Mouse (Mus musculus): ENCODE measurements around the gene Prss56.

Prss56 gene

DNA sequence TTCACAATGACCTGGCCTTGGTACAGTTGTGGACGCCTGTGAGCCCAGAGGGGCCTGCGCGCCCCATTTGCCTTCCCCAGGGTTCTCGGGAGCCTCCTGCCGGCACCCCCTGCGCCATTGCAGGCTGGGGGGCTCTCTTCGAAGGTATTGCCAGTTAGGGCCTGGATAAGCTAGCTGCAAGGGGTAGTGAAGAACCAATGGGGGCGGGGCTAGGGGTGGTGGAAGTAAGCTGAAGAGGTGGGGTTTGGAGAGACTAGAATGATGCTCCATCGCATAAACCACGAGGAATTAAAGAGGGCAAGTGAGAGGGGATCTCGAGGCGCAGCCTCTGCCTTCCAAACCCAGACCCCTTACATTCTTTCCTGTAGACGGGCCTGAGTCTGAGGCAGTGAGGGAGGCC, 2.4 kb downstream of the Prss56 start:
- DNase-seq: no peak

DNA sequence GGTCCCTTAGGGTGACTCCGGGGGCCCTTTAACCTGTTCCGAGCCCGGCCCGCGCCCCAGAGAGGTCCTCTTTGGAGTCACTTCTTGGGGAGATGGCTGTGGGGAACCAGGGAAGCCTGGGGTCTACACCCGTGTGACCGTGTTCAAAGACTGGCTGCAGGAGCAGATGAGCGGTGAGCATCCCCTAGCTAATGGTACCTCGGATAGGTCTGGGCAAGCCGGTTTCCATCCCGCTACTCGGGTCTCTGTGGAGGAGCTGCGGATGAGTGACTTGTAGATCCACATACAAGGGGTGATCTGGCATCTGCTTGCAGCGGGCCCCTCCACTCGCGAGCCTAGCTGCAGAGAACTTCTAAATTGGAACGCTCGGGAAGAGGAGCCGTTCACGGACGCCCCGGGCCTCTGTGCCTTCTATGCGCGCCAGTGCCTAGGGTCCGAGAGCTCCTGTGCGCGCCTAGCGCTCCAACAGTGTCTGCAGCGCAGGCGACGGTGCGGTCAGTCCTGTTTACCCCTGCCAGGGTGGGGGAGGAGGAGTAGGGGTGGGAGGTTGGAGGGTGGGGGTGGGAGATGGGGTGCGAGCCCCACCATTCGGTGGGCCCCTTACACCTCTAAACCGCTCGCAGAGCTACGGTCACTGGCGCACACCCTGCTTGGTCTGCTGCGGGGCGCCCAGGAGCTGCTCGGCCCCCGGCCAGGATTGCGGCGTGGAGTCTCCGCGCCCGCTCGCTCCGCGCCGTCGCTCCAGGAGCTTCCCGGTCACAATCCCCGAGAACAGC, 3.3 kb downstream of the Prss56 start:
- peak; percentile 40 to 42 for DNase-seq

DNA sequence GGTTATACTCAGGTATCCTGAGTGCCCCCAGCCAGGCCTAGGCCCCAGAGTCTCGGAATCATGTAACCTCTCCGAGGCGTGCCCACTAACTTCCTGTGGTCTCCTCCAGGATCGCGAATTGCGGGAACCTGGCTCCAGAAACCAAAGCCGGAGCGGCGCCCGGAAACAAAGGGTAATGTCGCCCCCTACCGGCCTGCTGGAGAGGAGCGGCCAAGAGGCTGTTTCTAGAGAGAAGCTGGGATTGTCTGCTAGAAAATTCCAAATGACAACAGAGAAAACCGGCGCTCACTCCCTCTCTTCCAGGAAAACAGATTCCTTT, 3.9 kb downstream of the Prss56 start:
- peak; percentile 91 to 93 for DNase-seq

DNA sequence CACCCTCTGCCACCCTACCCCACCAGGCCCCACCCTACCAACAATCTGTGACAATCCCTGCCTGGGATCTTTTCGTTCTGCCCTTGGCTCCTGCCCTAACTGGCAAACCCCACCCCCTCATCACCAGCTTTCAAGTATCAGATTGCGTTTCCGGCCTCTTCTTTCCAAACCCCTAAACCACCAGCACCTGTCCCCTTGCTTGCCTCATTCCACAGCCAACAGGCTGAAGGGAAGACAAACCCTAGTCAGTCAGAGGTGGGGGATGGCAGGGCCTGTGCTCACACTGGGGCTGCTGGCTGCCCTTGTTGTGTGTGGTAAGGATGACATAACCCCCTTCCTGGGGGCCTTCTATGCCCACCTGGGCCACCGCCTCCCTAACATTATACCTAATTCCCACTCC, 7.3 kb downstream of the Prss56 start, which contains the start of gene Chrnd:
TSS of gene Chrnd (plus strand) at position 179 of the 400 bp plus-strand sequence.
- no peak for DNase-seq

DNA sequence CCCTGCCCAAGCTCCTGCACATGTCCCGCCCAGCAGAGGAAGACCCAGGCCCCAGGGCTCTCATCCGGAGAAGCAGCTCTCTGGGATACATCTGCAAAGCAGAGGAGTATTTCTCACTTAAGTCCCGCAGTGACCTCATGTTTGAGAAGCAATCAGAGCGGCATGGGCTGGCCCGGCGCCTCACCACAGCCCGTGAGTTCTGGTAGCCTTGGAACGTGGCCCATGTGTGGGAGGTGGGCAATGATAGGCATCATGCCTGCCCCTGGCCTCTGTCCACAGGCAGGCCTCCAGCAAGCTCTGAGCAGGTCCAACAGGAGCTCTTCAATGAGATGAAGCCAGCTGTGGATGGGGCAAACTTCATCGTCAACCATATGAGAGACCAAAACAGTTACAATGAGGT, 14.2 kb downstream of the Prss56 start:
- DNase-seq: peak; percentile 81 to 86

DNA sequence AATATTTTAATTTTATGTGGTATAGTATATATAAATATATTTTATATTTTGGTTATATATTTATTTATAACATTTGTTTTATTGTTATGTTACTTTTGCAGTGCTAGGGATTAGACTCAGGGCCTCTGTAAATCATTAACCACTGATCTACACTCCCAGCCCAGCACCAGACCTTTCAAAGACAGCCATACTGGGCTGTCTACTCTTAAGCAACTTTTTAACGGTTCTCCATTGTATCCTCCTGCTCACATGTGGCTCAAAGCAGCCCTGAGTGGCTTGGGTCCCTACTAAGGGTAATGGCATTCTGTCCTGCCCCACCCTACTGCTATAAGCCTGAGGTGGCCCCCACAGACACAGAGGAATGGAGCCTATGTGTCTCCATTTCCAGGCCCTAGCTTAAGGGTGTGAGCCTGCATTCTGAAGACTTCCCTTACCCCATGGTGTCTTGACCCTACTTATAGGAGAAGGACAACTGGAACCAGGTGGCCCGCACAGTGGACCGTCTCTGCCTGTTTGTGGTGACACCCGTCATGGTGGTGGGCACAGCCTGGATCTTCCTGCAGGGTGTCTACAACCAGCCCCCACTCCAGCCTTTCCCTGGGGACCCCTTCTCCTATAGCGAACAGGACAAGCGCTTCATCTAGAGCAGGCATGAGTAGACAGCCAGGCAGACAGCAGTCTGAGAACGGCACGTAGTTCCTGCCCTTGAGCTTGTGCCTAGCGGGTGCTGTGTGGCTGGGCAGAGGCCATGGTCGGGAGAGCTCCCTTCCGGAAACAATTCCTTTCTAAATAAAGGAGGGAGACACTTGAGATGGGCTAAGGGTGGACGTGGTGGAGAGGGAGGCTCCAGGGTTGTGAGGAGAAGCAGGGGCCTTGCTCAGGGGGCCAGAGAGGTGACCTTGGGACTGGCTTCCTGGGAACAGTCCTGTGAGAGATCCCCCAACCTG, 15.3 kb downstream of the Prss56 start:
- no peak for DNase-seq

DNA sequence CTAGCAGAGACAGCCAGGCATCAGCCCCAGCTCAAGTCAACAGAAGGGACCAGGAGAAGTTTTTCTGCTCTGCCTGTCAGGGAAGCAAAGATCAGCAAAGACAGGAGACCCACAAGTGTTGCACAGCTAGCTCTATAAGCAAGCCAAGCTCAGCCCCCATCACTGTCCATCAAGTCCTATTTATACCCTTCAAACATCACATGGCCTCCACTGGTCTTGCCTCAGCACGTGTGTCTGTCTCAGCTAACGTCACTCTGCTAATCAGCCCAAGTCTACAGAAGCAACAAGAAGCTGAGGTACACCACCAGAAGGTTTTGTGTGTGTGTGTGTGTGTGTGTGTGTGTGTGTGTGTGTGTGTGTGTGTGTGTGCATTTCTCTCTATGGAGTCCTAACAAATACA, 17.7 kb downstream of the Prss56 start:
- DNase-seq: no peak

DNA sequence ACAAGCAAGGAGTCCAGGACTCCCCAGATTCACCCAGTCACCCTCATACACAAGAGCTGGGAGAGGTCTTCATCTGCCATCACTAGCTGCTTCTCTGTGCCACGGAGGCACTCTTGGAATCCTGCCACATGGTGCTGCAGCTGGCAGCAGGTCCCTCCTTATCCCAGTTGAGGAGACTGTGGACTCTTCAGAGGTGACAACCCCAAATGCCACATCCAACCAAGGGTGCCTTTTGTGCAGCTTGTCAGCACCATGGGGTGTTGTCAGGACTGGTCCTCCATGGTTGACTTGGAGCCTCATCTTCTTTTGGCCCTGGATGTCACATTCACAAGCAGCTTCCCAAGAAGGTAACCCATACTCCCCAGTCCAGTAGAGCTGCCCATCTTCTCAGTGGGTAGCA, 18.7 kb downstream of the Prss56 start:
- DNase-seq: no peak

DNA sequence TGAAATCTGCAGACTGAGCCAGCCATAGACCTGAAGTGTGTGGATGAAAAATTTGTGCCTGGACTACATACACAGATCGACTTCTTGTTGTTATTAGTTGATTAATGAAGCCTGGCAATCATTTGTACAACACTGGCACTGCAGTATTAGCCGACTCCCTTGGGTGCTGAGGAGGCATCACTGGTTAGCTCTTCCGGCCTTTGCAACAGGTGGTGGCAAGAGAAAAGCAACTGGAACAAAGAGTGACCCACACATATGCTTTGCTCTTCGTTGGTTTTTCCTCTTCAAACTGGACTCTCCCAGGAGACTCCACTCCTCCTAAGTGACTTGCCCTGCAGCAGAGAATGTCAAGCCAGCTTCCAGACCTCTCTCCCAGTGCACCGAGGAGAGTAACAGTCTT, 20.7 kb downstream of the Prss56 start:
- DNase-seq: no peak

DNA sequence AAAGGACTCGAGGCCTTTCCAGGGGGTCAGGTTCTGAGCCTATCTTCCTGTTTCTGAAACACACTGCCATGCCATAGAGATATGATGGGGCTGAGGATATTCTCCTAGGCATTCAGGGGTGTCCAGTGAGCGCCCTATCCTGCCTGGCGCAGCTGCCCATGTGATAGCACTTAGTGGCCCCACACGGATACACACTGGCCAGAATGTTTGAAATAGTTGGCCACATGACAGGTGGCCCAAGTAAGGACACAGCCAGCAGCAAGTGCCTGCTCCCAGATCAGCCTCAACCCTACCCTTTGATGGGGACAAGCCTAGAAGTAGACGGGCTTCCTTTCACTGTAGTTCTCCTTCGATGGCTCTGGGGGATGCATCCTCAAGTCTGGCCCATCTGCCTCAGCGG, 21.4 kb downstream of the Prss56 start, which contains the start of gene Chrng:
TSS of gene Chrng (plus strand) at position 193 of the 400 bp plus-strand sequence.
- no peak for DNase-seq

DNA sequence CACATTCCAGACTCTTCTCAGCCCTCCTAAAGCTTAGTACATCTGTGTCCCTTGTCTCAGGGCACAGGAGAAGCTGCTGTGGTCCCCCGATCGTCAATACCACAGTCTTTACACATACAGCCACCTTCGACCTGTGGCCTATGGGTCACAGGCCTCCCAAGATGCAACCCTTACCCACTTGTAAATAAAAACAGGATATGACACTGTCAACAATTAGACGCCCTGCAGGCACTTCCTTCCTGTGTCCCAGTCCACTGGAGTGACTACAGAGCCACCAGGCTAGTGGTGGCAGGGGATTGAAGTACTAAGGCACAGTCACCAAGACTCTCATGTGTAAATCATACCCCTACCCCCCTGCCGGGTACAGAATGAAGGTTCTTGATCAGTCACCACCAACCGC, 21.9 kb downstream of the Prss56 start:
- no peak for DNase-seq

DNA sequence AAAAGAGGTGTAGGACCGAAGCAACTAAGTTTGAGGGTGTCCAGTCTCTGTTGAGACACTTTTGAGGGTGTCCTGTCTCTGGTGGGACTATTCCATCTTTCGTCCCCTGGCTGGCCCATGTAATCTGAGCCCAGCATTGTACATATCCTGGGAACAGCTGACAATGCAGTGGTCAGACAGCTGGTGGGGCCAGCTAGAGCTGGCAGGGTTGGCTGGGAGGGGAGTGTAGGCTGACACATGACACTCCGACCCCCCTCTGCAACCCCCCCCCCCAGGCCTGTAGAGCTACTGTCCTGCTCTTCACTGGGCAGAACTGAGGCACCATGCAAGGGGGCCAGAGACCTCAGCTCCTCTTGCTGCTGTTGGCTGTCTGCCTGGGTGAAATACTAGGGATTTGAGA, 22.4 kb downstream of the Prss56 start:
- DNase-seq: no peak

DNA sequence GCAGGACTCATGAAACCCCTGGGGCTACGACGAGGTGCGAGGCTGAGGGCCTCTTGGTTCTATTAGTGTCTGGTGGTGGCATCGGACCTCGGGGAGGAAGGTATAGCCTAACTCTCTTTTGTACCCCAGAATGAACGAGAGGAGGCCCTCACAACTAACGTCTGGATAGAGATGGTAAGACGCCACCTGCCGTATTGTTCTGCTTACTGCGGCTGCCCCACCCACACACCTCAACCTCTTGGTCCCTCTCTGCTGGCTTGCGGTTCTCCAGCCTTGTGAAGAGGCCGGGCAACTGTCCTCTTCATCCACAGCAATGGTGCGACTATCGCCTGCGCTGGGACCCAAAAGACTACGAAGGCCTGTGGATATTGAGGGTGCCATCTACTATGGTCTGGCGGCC, 23.2 kb downstream of the Prss56 start:
- no peak for DNase-seq

DNA sequence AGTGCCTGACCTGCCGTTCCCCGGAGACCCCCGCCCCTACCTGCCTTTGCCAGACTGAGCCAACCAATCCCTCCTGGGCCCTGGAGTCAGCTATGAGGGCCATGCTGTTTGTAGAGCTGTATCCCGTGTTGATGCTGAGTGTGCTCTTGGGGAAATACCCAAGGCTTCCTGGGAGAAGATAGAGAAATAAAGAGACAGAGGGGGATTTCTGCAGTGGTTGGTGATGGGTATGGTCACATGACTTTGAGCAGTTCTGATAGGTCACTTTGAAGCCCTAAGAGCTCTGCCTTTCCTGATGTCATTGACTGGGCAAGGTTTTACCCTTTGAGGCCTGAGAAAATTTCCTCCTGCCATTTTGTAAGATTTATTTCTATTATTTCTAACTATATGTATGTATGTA, 28.3 kb downstream of the Prss56 start:
- DNase-seq: no peak

DNA sequence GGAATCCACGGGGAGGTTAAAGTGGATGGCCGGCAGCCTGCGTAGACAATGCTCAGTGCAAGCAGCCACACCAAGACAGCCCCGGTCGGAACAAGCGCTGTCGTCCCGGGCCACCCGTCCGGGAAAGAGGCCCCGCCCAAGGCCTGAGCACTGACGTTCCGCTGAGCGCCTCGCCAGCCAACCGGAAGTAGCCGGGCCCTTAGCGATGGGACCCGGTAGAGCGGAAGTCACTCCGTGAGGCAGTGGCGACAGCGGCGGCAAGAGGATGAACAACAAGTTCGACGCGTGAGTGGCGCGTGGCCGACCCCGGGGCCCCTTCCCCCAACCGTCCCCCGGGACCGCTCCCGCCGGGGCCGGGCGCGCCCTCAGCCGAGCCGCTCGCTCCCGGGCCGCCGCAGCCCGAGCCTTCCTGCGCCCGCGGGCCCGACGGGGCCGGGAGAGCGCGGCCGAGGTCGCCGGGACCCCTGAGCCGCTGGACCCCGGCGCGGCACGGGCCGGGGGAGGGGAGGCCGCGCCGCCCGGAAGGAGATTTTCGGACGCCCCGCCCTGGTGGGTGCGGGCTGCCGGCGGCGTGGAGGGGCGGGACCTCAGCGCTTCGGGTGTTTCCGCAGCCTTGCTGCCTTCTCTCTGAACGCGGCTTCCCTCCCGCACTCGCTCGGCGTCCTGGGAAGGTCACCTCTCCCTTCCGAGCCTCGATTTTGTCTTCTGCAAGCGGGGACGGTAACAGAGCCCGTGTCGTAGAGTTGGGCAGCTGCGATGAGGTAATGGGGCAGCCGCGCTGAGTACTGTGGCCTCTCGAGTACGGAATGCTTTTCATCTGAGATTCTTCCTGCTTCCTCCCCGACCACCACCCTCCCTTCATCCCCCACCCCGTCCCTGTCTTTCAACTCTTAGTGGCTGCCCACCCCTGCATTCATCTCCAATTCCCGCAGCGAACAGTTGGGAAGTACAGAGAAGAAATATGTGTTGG, 30.9 kb downstream of the Prss56 start, which contains the start of gene Eif4e2:
TSS of gene Eif4e2 (plus strand) at position 180 of the 970 bp plus-strand sequence.
- DNase-seq: peak; percentile 97 to 98

DNA sequence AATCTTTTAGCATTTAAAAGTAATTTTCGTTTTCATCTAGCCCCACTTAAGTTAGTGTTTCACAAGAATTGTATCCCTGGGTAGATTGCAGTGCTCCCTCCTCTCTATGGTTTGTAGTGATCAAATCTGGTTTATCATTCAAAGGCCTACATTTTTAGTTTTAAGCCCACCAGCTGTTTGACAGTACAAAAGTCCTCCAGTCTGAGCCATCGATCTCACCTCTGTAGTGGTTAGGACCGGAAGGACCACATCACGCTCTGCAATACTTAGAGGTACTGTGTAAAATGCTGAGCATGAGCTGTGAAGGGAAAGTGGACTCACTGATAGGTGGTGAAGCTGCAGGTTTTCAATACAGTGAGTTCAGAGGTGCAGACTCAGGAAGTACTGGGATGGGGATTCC, 31.6 kb downstream of the Prss56 start:
- no peak for DNase-seq

DNA sequence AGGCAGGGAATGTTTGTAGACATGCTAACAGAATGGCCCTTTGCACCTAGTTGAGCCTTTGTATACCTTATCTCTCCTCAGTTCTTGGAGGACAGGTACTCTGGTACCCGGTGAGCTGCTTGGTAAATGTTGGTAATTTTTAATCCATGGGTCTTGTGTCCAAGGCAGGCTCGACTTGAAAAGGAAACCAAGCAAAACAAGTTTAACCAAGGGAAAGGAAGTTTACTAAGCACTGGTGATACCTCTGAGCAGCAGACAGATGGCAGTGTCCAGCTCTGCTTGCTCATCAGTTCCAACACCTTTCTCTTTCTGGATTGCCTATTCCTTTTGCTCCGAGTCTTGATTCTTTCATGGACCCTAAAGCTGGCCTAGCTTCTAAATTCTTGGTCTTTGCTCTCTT, 34.8 kb downstream of the Prss56 start:
- DNase-seq: peak in 1 of 2 experiments; percentile 33

DNA sequence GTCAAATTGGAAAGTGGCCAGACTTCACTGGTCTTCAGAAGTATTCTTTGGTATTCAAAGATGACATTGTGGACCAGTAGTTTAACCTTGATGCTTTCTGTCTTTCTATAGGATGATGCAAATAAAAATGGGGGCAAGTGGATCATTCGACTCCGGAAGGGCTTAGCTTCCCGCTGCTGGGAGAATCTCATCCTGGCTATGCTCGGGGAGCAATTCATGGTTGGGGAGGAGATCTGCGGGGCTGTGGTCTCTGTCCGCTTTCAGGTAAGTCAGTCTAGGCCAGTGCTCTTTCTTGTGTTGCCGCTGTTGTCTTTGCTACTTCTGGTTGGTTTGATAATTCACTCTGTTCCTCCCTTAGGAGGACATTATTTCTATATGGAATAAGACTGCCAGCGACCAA, 42.6 kb downstream of the Prss56 start:
- no peak for DNase-seq

DNA sequence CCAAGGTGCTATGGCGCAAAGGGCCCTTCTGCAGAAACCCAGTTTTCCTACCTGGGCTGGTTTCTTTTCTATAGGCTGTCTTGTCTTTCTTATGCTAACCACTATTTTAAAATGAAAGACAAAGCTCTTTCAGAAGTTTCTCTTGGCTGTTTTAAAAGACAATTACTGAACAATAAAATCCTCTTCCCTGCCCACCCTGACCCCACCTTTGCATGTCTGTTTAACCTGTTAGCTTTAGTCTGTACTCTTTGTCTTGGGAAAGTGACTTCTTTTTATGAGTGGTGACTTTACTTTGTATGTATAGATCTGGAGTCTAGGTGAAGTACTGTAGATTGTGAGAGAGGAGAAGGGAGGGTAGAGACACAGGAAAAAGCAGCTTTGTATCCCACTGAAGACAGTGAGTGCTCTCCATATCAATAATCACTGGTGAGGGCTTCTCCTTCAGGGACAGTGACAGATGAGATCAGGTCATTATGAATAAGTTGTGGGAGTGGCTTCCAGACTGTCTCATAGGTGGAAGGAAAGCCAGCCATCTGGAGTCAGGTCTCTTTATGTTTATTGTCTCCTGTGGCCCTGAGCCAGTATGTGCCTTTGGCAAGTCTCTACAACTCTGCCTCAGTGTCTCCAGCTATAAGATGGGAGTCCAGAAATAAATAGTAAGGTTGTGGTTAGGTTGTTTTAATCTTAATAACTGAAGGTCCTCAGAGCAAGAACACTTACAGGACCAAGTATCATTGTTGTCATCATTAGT, 43.5 kb downstream of the Prss56 start:
- peak; percentile 52 to 56 for DNase-seq

DNA sequence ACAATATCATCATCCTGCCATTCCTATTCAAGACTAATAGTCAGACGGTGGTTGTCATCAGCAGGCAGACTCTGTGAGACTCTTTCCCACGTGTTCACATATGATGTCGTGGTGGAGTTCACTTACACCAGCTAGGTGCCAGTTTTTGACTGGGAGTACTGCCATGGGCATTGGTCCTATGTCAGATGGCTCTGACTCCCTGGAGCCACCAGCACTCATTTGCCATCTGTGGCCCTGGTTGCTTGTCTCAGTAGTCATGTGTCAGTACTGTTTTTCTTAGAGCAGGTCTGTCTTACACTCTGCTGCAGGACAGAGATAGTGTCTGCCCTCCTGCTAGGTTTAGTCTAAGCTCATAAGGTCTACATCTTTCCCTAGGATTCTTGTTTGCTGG, 44.0 kb downstream of the Prss56 start:
- DNase-seq: peak; percentile 92 to 93

DNA sequence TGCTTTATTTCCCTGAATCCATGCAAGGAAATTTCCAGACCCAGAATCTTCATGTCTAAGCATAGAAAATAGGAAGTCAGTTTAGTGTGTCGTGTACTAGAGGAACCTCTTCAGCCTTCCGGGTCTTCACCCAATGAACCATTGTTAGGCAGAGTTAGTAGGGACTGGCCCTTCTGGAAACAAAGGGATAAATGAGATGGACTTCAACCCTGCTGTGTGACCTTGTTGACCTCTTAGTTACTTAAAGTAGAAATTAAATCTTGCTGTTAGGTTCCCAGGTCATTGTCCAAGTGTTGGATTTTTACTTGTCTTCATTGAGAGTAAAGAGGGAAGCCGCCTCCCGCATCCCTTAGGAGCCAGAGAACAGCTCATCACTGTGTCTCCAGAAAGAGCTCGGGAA, 47.5 kb downstream of the Prss56 start:
- DNase-seq: no peak

DNA sequence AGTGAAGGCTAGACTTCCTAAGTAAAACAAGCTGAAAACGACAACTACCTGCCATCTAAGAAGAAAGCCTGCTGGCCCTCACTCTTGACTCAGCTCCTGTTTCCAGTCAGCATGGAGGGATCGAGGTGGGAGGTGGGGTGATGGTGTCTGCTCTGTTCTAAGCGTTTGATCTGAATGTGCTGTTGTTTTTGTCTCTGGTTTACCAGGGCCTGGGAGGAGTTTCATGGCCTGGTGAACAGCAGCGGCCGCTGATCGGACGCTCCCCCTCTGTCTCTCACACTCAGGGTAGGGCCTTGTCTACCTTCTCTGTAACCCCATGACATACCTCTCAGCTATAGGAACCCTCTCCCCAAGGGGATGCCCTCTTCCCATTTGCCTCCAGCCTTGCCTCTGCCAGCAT, 49.1 kb downstream of the Prss56 start:
- DNase-seq: no peak

Data from cerebellum, postnatal 10 days (tissue).